Mouse (Mus musculus): ENCODE data around the gene Rpap2. TPM values are rescaled to one million over a fixed set of nuclear protein-coding genes. Genes with fewer than 3 reads are reported as not detected.
A peak's percentile ranks its signal among the peaks of the same experiment; 100 is the strongest.

Rpap2 gene
- polyA plus RNA-seq, 1 experiment = 11.2 TPM

DNA sequence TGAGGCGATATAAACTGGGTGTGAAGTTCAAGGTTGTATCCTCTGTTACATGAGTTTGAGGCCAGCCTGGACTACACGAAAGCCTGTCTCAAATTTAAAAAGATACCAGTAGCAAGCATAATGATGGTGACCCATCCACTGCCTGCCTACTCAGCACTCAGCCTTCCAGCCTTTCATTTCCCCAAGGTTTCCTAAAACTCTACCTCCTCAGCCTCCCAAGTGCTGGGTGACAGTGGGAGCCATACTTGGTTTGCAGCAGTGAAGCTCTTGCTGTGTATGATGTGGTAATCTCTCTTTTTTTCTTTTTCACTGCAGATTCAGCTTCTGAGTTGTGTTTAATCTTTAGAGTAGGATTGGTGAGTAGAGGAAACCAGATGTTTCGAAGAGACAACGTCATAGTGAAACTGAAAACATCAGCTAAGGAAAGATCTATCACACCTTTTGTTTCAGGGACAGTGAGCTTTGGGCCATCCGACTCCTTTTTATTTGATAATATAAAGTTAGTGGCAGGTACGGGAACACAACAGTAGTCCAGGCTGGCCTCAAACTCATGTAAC is 106.1 kb downstream of the Rpap2 start:
- TF ChIP-seq CTCF (IDR thresholded peaks at IDR 0.05; ENCODE audit: low read depth, low read length) = no peak
- no peak for TF ChIP-seq POLR2A (IDR thresholded peaks at IDR 0.05; ENCODE audit: borderline replicate concordance, low read depth, low read length)
- no peak overlapping the region for H3K4me3 ChIP-seq (ENCODE audit: insufficient read depth, low read length)
- no peak overlapping the region for H3K27ac ChIP-seq (ENCODE audit: insufficient read depth, low read depth, low read length)
- peaks cover 10% of the 10 kb centered on the region for H3K4me1 ChIP-seq (ENCODE audit: control insufficient read depth, insufficient read depth, low read length)

DNA sequence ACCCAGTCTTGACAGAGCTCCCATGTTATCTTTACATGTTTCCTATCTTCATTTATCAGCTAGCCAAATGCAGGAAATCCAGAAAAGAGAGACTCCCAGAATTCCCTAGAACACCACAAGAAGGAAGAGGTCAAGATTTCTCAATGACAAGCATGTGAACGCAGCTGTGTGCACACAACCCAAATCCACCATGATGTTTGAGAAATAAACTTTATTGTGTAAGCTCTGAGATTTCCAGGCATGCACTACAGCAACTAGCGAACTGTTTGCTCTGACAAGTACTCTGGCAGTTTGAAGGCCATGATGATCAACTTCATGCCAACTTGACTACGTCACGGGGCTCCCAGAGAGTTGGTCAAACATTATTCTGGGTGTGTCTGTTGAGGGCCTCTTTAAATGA is 108.6 kb downstream of the Rpap2 start:
- TF ChIP-seq POLR2A (IDR thresholded peaks at IDR 0.05; ENCODE audit: borderline replicate concordance, low read depth, low read length) (no peak), CTCF (IDR thresholded peaks at IDR 0.05; ENCODE audit: low read depth, low read length) (no peak)
- H3K4me1 ChIP-seq (ENCODE audit: control insufficient read depth, insufficient read depth, low read length) = peaks cover 10% of the 10 kb centered on the region
- no peak overlapping the region for H3K27ac ChIP-seq (ENCODE audit: insufficient read depth, low read depth, low read length)
- no peak overlapping the region for H3K4me3 ChIP-seq (ENCODE audit: insufficient read depth, low read length)

DNA sequence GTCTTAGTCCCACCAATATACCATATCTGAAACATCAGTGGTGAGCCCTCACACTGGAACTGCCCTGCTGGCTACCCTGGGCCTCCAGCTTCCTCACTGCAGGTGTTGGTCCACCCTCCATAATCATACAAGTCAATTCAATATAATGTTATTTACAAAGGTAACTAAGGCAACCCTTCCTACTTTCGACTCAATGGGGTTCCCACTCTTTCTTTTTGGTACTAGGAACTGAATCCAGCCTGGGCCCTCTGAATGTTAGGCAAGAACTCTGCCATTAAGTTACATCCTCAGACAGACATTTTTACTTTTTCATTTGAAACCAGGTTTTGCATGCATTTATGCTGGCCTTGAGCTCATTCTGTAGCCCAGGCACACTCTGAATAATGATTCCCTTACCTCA is 109.1 kb downstream of the Rpap2 start:
- Histone ChIP-seq H3K27ac (ENCODE audit: insufficient read depth, low read depth, low read length) (no peak overlapping the region), H3K4me3 (ENCODE audit: insufficient read depth, low read length) (no peak overlapping the region), H3K4me1 (ENCODE audit: control insufficient read depth, insufficient read depth, low read length) (peaks cover 10% of the 10 kb centered on the region)
- no peak for TF ChIP-seq CTCF (IDR thresholded peaks at IDR 0.05; ENCODE audit: low read depth, low read length)
- no peak for TF ChIP-seq POLR2A (IDR thresholded peaks at IDR 0.05; ENCODE audit: borderline replicate concordance, low read depth, low read length)

DNA sequence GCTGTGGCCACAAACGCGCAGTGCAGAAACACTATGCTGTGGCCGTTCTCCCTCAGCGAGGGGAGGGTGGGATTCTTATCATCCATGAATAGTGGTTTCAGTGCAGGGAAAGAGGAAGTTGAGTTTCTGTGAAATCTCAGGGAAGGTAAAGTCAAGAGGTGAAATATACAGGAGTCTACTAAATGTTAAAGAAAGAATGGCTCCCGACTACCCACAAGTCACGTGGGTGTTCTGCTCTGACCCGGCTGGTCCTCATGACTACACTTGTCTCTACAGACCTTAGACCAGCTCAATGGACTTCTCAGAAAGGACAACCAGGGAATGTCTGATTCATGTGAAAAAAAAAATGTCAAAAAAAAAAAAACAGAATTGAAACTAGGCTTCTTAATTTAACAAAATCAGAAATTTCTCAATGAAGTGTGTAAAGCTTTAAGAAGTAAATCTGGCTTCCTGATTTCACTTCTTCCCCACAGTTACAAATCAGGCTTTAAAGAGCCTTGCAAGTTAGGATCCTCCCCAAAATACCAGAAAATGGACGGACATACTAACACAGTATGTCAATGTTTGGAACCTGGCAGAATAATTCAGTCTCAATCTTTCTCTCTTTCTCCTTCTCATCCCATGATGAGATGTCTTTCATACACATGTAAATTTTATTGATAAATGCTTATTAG is 111.1 kb downstream of the Rpap2 start:
- no peak overlapping the region; the same call in 1 of the 2 replicates for H3K27ac ChIP-seq (ENCODE audit: insufficient read depth, low read depth, low read length)
- peaks cover 10% of the 10 kb centered on the region for H3K4me1 ChIP-seq (ENCODE audit: control insufficient read depth, insufficient read depth, low read length)
- TF ChIP-seq POLR2A (IDR thresholded peaks at IDR 0.05; ENCODE audit: borderline replicate concordance, low read depth, low read length) = no peak
- no peak for TF ChIP-seq CTCF (IDR thresholded peaks at IDR 0.05; ENCODE audit: low read depth, low read length)
- H3K4me3 ChIP-seq (ENCODE audit: insufficient read depth, low read length) = peak overlapping the region; percentile 53

Other genes with a start within 250 kb of the Rpap2 start
- gene Ephx4, start 194.6 kb upstream of the Rpap2 start, polyA plus RNA-seq (2012; ENCODE audit: insufficient read depth, insufficient read length, missing spikeins) = not detected in 2 replicates
- gene Lpcat2b, start 165.8 kb upstream of the Rpap2 start, polyA plus RNA-seq (2012; ENCODE audit: insufficient read depth, insufficient read length, missing spikeins) = not detected in 2 replicates
- gene Btbd8, start 159.4 kb upstream of the Rpap2 start, polyA plus RNA-seq (2012; ENCODE audit: insufficient read depth, insufficient read length, missing spikeins) = 2.5 and 3.8 TPM in 2 replicates
- not detected in 2 replicates for gene Gm42669, start 89.8 kb upstream of the Rpap2 start, polyA plus RNA-seq (2012; ENCODE audit: insufficient read depth, insufficient read length, missing spikeins)
- not detected in 2 replicates for gene 1700028K03Rik, start 62.7 kb upstream of the Rpap2 start, polyA plus RNA-seq (2012; ENCODE audit: insufficient read depth, insufficient read length, missing spikeins)
- gene Glmn, start 515 bp downstream of the Rpap2 start, polyA plus RNA-seq (2012; ENCODE audit: insufficient read depth, insufficient read length, missing spikeins) = 11.1 and 13.9 TPM in 2 replicates
- gene Gfi1, start 128.7 kb downstream of the Rpap2 start, polyA plus RNA-seq (2012; ENCODE audit: insufficient read depth, insufficient read length, missing spikeins) = not detected in 2 replicates
- gene Ube2d2b, start 232.7 kb downstream of the Rpap2 start, polyA plus RNA-seq (2012; ENCODE audit: insufficient read depth, insufficient read length, missing spikeins) = not detected in 2 replicates